Mouse (Mus musculus) midbrain, postnatal 0 days (tissue): ENCODE measurements at regions not wholly inside any gene's neighbourhood (a gene's known extent, or its start where the extent isn't known, plus 50 kb on each side); places are given as distances from the start of the nearest gene placed in this dataset.
"Not testable (repeated sequence)": the region's sequence is repeated elsewhere in the genome, so short reads cannot be mapped to it uniquely, and the experiment has no call there.

Experiments
- ATAC-seq: fragments of 200-750 bp; cut with Nextera tagmentation; 2 replicates; pipeline ENCODE4 v1.8.0; 2017; ENCODE audit warnings: moderate number of reproducible peaks, mild to moderate bottlenecking, moderate TSS enrichment, moderate library complexity; ENCODE audit not compliant: low FRiP score
- DNase-seq: peaks from one replicate; pipeline ENCODE4 v3.0.0-alpha.2; 2015; ENCODE audit warnings: low spot score
- H3K27ac ChIP-seq: fragments of 300-500 bp; sonication (generic); 2 replicates; pipeline ENCODE4 v1.5.1; 2014; ENCODE audit warnings: low read depth, mild to moderate bottlenecking, low read length, mixed read lengths
- H3K27me3 ChIP-seq: fragments of 300-500 bp; sonication (generic); 2 replicates; pipeline ENCODE4 v1.6.1; 2014; ENCODE audit warnings: low read length, control low read depth, mixed read lengths; ENCODE audit not compliant: insufficient read depth
- H3K36me3 ChIP-seq: fragments of 300-500 bp; sonication (generic); 2 replicates; pipeline ENCODE4 v1.6.1; 2014; ENCODE audit warnings: low read length, control low read depth, mixed read lengths; ENCODE audit not compliant: insufficient read depth
- H3K4me1 ChIP-seq: fragments of 300-500 bp; sonication (generic); 2 replicates; pipeline ENCODE4 v1.6.1; 2014; ENCODE audit warnings: mild to moderate bottlenecking, control low read depth, antibody characterized with exemption, low read length, mixed read lengths; ENCODE audit not compliant: insufficient read depth
- H3K4me2 ChIP-seq: fragments of 300-500 bp; sonication (generic); 2 replicates; pipeline ENCODE4 v1.6.1; 2014; ENCODE audit warnings: low read depth, mild to moderate bottlenecking, low read length, mixed read lengths; ENCODE audit not compliant: poor library complexity, severe bottlenecking
- H3K4me3 ChIP-seq: fragments of 300-500 bp; sonication (generic); 2 replicates; pipeline ENCODE4 v1.5.1; 2014; ENCODE audit warnings: low read depth, mild to moderate bottlenecking, low read length, moderate library complexity
- H3K9ac ChIP-seq: fragments of 300-500 bp; sonication (generic); replicated peaks from 2 replicates; pipeline ENCODE4 v1.6.1; 2014; ENCODE audit warnings: mild to moderate bottlenecking, low read length, moderate library complexity, mixed read lengths; ENCODE audit not compliant: poor library complexity, severe bottlenecking
- H3K9me3 ChIP-seq: fragments of 300-500 bp; sonication (generic); 2 replicates; pipeline ENCODE4 v1.6.1; 2016; ENCODE audit warnings: low read length, control low read depth
- CTCF ChIP-seq: IDR thresholded peaks from 2 replicates; pipeline ENCODE4 v1.5.1; 2016; ENCODE audit warnings: antibody characterized with exemption, mild to moderate bottlenecking
- WGBS: fragments of 180-500 bp; shearing (Covaris S2); extraction: QIAGEN DNeasy Blood & Tissue Kit; methylation state at CpG from one replicate; pipeline ENCODE4 v1.1.7; 2014; 5-methylcytosine and 5-hydroxymethylcytosine counted together

GRCm38 (mm10) chr13:44673967-44674357 lies 55.3 kb upstream of the Jarid2 start:
- H3K9ac ChIP-seq: no peak overlapping the region
- peak overlapping the region; percentile 22; the same call in 1 of the 2 replicates for H3K4me2 ChIP-seq
- H3K4me3 ChIP-seq: no peak overlapping the region
- H3K4me1 ChIP-seq: no peaks in the 10 kb centered on the region
- no peak overlapping the region for H3K27ac ChIP-seq
- no peaks in the 10 kb centered on the region for H3K9me3 ChIP-seq
- DNase-seq (no peak), ATAC-seq (no peak)
- no peak for TF ChIP-seq CTCF
- H3K27me3 ChIP-seq: peaks cover 3% of the 10 kb centered on the region; the same call in 1 of the 2 replicates
- 36% methylated on average over 12 of the region's 12 CpGs for WGBS
- H3K36me3 ChIP-seq: no peaks in the 10 kb centered on the region

DNA sequence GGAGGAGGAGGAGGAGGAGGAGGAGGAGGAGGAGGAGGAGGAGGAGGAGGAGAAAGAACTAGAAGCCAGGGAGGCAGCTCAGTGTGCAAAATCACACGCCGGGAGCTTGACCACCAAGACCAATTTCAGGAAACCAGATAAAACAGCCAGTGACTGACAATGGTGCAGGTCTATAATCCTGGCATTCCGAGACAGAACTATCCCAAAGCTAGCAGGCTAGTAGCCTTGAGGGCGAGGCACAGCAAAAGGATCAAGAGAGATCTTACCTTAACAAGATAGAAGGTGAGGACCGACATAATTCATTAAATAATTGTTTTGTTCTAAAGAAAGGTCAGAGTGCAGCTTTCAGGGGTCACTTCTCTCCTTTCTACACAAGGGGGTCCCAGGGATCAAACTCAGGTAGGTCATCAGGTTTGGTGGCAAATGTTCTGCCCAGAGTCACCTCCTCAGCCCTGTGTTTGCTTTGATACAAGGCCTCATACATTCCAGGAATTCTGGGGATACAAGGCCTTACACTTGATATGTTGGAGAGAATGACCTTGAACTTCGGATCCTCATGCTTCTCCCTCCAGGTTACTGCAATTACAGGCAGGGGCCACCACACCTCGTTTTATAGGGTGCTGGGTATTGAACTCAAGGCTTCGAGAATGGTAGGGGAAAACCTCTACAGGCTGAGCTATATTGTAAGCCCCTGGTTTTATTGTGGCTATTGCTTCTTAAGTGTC lies 54.2 kb upstream of the Jarid2 start:
- no peak overlapping the region for H3K27ac ChIP-seq
- WGBS: 78% methylated on average over 8 of the region's 8 CpGs
- H3K27me3 ChIP-seq: peaks cover 3% of the 10 kb centered on the region; the same call in 1 of the 2 replicates
- DNase-seq (no peak), ATAC-seq (no peak)
- no peak overlapping the region for H3K9ac ChIP-seq
- H3K36me3 ChIP-seq: no peaks in the 10 kb centered on the region
- H3K4me3 ChIP-seq: no peak overlapping the region
- no peaks in the 10 kb centered on the region for H3K9me3 ChIP-seq
- no peak overlapping the region for H3K4me2 ChIP-seq
- no peaks in the 10 kb centered on the region for H3K4me1 ChIP-seq
- no peak for TF ChIP-seq CTCF

GRCm38 (mm10) chr13:44676041-44676440 lies 53.2 kb upstream of the Jarid2 start:
- TF ChIP-seq CTCF: no peak
- 93% methylated on average over 6 of the region's 6 CpGs for WGBS
- no peaks in the 10 kb centered on the region for H3K9me3 ChIP-seq
- ATAC-seq (no peak), DNase-seq (no peak)
- H3K36me3 ChIP-seq: no peaks in the 10 kb centered on the region
- H3K9ac ChIP-seq: no peak overlapping the region
- H3K27me3 ChIP-seq: peaks cover 3% of the 10 kb centered on the region; the same call in 1 of the 2 replicates
- no peak overlapping the region for H3K4me3 ChIP-seq
- no peaks in the 10 kb centered on the region for H3K4me1 ChIP-seq
- H3K27ac ChIP-seq: no peak overlapping the region
- H3K4me2 ChIP-seq: no peak overlapping the region

- no peak for TF ChIP-seq CTCF
Measured at GRCm38 (mm10) chr13:44678121-44678520, 51.2 kb upstream of the Jarid2 start.

GRCm38 (mm10) chr13:44679457-44679856 lies 49.8 kb upstream of the Jarid2 start:
- DNase-seq, H3K4me3 ChIP-seq, H3K9ac ChIP-seq, H3K4me1 ChIP-seq, H3K9me3 ChIP-seq, H3K27me3 ChIP-seq, ATAC-seq, H3K27ac ChIP-seq, H3K36me3 ChIP-seq, H3K4me2 ChIP-seq: not testable (repeated sequence)
- 95% methylated on average over 6 of the region's 7 CpGs for WGBS

More at GRCm38 (mm10) chr13:44678121-44678520, 51.2 kb upstream of the Jarid2 start:
- Histone ChIP-seq H3K4me1 (no peaks in the 10 kb centered on the region), H3K4me3 (no peak overlapping the region), H3K27ac (no peak overlapping the region), H3K9ac (no peak overlapping the region), H3K9me3 (no peaks in the 10 kb centered on the region), H3K4me2 (no peak overlapping the region), H3K27me3 (peaks cover 3% of the 10 kb centered on the region; the same call in 1 of the 2 replicates), H3K36me3 (no peaks in the 10 kb centered on the region)
- no peak for DNase-seq
- 81% methylated on average over 3 of the region's 3 CpGs for WGBS
- no peak for ATAC-seq
